Mouse (Mus musculus): ENCODE data around the gene Arhgef7. TPM values are rescaled to one million over a fixed set of nuclear protein-coding genes. Genes with fewer than 3 reads are reported as not detected.

Arhgef7 gene
- 10 to 100 TPM; 39.3 to 41.8 TPM for total RNA-seq (2021)
- 22.2 and 29.9 TPM in 2 replicates for polyA plus RNA-seq (2012; rRNA removed)
- long read RNA-seq, full-length matches to known transcripts: 7 of 14 reads
- long read RNA-seq, partial matches to known transcripts: 5 of 14 reads
- long read RNA-seq, other reads (novel, unspliced or antisense): 2 of 14 reads

DNA sequence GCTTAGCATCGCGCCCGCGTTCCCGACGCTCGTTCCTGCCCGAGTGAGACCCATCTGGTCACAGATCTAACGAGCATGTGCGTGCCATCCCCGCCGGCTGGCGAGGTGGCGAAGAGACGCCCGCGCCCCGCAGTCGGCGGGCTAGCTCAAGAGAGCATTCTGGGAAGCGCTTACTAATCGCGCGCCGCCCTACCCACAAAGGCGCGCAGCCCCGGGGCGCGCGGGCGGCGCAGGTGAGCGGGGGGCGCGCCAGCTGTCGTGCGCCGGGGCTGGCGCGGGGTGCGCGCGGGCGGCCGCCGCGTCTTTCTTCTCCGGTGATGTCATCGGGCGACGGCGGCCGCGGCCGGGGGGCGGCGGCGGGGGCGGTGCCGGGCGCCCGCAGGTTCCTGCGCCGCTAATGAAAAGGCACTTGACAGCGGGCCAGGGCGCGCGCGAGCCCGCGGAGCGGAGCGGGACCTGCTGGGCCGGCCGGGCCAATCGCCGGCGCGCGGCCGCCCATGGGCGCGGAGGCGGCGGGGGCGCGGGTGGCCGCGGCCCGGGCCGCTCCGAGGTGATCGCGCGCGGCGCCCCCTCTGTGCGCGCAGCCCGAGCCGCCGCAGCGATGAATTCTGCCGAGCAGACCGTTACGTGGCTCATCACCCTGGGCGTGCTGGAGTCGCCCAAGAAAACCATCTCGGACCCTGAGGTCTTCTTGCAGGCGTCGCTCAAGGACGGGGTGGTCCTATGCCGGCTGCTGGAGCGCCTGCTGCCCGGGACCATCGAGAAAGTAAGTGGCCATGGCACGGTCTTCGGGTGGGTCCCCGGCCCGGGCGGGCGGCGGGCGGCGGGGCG, at the start of gene Arhgef7:
TSS of gene Arhgef7 (plus strand) at position 71 of the 831 bp plus-strand sequence.
- DNase-seq: peak; percentile 57

DNA sequence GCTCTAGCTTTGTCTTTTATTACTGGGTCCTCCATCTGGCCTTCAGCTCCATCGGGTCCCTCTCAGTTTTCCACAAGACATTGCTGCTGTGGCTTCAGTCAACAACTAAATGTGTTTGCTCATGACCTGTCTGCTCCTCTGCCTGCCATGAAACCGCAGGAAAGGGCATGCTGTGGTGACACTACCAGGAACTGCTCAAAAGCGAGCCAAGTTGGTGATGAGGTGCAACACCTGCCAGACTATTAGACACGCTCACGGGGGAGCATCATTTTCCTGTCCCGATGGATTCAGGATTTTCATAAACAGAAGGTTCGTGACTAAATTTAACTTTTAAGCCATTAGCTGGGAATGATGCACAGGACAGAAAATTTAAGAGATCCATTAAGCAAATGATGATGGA, 43.0 kb upstream of the Arhgef7 start:
- DNase-seq: no peak

DNA sequence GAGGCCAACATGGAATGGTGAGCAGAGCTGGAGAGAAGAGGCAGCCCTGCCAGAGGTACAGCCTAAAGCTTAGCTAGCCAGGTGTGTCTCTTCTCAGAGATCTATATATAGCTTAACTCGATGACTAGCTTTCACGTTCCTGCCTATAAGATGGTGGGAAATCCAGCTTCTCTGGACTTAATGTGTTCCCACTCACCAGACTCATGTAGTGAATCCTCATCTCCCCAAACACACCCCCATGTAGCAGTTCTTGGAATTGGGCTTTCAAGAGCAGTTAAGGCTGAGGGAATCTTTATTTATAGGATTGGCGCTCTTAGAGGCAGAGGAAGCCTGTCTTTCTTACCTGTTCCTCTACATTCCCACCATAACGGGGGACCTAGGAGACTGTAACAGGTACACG, 40.3 kb upstream of the Arhgef7 start:
- no peak for DNase-seq

DNA sequence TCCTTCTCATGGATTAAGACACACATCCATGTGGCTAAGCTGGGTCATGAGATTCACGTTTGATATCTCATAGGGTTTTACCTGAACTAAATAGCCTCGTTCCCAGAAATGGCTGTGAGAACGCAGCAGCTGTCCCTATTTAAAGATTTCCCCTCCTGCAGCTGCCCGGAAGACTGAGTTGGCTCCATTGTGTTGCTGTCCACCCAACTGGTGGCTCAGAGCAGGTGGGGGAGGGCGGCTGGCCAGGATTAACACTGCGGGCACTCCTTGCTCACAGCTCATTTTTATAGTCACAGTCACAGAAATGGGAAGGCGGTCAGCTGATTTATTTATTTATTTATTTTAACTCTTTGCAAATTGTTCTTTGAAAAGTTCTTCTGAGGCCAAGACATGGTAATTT, 37.6 kb upstream of the Arhgef7 start:
- DNase-seq: no peak

DNA sequence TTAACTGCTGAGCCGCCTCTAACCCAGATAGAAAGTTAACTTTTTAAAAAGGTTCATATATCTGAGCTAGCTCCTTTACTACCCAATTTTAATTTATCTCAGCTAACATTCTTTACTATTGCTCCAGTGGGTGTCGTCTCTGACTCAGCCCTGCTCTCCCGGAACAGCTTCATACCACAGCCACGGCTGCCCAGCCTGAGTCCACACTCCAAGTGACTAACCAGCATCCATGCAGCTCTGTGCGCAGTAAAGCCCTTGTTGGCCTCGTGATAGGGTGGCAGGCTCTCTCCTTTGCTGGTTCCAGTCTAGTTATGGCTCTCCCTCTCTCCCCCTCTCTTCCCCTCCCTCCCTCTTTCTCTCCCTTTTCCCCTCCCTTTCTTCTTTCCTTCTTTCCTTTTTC, 36.2 kb upstream of the Arhgef7 start:
- DNase-seq: no peak

DNA sequence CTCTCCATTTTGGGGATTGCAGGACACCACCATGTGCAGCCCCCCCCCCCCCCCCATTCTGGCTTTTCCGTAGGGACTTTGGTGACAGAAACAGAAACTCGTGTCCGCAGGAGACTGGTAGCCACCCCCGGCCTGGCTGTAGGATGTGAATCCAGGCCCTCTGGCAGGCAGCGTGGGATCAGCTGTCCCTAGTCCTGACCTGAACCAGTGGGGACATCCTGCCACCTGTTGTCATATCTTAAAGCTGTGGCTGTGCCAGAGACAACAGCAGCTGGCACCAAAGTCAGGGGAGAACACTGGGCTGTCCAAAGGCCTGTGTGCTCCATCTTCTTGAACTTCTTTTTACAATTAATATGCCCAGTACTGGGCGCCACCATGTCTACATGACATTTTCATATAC, 35.8 kb upstream of the Arhgef7 start:
- DNase-seq: no peak

DNA sequence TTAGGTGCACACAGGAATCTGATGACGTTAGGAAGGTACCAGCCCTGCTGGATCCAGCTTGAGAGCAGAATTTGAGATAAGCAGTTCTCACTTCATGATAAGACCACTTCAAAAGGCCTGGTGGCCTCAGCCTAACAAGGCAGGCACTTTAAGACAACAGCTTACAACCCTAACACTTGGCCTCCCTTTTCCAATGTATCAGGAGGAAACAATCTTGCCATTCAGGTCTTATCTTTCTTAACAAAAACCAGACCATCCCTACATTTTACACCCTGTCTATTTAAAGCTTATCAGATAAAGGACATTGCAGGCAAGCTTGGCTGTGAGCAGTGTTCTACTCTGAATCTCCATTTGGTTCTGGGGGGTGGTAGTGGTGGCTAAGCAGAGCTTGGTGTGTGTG, 35.1 kb upstream of the Arhgef7 start:
- DNase-seq: no peak

DNA sequence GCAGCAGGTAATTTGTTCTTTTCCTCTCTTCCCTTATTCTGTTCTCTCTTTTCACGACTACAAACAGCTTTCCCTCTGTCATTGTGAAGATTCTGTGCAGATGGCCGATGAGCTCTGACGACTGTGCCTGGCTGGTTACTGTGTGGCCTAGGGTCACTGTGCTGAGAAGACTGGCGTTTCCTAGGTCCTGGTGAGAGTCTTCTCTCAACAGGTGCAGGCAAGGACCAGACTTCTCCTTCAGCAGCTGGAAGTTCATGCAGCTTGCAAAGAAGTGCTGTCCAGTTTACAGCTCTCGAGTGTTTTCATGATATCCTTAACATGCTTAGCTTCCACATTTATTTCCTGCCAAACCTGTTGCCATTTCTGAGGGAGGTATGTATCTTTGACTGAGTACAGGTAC, 33.5 kb upstream of the Arhgef7 start:
- no peak for DNase-seq

DNA sequence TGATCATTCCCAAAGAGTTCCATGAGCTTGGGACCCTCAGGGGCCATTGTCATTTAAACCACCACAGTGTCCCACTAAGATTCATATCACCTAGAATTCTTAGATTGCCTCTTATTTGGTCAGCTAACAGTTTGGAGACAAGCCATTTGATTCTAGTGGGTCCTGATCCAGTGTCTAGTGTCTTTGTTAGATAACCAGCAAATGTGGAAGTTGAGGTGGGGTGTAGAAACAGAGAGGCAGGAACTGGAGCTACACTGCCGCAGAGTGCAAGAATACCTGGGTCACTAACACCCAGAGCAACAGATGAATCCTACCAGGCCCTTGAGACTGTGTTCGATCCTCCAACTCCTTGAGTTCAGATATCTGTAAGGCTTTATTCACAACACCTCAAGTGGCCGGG, 31.3 kb upstream of the Arhgef7 start:
- no peak for DNase-seq

DNA sequence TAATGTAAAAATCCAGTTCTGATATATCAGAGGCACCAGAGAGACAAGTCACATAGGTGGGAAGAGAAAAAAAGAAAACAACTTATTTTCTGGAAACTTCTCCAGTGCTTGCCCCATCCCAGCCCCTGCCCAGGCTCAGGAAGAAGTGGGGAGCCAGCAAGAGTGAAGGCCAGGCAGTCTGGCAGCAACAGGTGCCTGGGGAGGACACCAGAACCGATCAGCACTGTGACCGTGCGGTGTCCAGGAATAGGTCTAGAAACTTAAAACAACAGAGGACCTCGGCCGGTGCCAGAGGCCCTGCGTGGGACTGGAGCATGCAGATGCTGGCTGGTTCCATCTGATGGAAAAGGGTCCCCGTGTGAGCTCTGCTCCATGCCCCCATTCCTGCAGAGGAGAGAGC, 30.1 kb upstream of the Arhgef7 start:
- no peak for DNase-seq

DNA sequence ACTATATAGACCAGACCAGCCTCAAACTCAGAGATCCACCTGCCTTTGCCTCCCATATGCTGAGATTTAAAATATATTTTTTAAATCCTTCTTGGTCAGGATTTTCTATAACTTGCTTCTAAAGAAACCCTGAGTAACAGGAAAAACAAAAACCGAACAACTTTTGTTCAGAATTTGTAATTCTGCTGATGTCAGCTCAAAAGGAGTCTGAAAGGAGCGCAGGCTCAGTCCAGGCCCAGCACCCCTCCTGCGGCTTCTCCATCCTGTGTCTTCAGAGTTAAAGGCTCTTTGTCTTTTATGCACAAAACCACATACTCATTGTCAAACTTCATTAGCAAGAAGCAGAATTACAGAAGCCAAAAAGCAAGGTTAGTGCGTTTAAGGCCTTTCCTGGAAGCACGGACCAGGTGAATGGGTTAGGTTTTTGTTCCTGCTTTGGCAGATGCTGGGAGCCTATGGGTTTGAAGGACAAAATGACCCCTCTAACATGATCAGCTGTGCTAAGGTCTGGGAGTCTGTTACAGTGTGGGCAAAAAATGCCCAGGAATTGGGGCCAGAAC, 28.0 kb upstream of the Arhgef7 start:
- DNase-seq: no peak

DNA sequence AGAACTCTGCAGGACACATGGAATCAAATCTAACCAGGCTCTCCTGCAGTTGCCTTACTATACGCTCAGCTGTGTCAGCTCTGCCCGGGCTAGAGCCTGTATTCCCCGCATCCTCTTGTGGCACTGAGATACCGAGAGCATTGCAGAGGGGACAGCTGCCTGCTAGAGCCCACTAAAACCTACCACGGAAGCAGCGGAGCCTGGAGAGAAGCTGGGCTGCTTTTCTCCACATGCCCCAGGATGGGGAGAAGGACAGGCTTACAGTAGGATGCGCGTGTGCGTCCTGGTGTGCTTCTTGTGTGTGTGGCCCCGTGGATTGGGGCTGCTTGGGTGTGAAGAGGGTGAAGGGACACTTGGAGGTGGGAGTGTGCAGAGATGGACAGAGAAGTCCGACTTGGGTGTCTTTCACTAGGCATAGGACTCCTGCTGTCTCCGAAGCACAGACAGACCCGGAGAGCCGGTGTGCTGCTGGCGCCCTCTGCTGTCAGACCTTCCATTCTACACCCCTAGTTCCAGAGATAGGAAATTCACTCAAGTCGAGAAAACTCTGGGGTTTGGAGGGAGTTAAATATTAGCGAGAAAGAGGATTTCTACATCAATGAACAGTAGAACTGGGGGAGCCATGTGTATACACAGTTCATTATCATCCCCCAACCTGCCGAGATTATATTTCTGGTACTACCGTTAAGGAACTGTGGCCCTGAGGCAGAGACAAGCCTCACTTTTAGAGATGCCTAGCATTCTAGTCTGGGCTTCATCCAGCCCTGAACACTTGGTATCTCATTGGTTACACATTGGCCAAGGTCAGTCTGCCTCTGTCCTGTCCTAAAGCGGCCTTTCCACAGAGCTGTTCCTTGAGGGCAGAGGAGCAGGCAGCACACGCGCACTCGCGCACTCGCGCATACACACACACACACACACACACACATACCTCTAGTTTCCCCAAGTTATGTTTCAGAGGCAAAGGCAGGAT, 27.2 kb upstream of the Arhgef7 start:
- DNase-seq: peak; percentile 78

DNA sequence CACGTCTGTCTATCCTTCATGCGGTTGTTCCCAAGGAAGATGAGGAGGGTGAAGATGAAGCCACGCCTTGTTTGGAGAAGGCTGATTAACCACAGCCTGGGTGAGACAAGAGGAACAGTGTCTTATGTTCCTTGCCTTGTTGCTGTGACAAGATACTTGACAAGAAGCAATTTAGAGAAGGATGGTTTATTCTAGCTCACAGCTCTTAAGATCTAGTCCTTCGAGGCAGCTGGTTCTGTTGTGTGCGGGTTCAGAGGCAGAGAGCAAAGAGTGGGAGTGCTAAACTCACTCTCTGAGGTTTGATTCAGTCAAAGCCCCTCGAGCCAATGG, 26.5 kb upstream of the Arhgef7 start, which contains the start of gene 1700016D06Rik:
TSS of gene 1700016D06Rik (minus strand) at position 31 of the 330 bp plus-strand sequence.
- no peak for DNase-seq

DNA sequence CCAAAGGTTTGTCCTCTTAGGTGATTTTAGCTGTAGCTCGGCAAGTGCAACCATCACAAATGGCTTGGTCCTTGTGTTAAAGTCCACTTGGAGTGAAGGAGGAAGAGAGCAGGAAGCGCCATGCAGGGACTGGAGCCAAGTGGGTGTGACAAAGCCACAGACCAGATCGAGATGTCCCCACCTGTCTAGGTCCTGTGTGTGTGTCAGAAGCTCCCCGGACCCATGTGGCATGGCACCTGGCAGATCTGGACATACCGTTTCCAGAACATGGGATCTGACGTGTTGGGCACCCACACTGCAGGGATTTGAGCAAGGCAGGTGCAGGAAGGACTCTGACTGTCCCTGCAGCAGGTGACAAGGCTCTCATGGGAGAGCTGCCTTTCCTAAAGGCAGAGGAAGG, 26.1 kb upstream of the Arhgef7 start:
- no peak for DNase-seq

DNA sequence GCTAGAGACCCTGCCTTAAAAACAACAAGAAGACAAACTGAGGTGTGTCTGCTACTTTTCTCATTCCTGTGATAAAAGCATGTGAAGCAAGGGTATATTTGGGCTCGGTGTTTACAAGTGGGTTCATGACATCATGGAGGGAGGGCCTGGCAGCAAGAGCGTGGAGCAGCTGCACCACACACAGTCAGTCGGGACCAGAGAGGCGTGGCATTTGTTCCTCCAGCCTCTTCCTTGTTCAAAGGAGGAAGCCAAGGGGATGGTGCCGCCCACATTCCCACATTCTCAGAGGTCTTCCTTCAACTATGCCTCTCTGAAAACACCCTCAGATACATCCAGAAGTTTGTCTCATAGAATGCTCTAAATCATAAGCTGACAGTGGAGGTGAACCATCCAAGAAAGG, 23.7 kb upstream of the Arhgef7 start:
- no peak for DNase-seq

DNA sequence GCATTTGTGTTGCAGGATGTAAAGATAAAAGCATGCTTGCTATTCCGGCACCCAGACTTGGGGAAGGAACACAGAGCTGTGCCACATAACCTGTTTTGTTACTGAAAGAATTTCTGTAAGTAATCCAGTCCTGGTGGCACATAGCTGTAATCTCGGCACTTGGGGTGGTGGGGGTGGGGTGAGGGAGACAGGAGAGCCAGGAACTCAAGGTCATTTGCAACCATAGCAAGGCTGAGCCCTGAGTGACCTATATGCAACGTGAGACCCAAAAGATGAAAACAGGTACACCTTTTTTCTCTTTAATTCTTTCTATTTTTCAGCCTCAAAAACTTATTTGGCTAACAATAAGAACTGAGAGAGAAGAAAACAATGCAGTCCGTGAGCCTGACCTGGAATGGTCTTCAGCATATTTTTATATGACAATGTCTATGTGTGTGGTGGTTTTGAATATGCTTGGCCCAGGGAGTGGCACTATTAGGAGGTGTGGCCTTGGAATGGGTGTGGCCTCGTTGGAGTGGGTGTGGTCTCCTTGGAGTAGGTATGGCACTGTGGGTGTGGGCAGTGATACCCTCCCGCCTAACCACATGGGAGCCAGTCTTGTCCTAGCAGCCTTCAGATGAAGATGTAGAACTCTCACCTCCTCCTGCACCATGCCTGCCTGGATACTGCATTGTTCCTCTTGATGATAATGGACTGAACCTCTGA, 22.7 kb upstream of the Arhgef7 start:
- no peak for DNase-seq

DNA sequence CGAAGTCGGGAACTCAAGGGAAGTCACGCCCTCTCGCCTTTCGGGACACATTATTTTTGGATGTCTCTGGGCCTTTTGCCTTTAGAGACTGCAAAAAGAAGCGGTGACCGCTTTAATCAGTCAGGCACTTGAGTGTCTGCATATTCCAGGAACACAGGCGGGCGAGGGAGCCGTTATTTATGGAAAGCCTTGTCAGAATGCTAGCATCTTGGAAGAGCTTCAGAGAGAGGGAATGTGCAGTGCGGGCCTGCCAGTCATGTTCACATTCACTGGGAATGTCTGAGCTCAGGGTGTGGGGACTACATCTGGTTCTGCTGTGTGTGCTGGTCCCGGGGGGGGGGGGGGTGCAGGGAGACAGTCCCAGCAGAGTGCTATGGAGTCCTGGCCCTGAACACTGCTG, 21.7 kb upstream of the Arhgef7 start:
- peak; percentile 16 for DNase-seq

DNA sequence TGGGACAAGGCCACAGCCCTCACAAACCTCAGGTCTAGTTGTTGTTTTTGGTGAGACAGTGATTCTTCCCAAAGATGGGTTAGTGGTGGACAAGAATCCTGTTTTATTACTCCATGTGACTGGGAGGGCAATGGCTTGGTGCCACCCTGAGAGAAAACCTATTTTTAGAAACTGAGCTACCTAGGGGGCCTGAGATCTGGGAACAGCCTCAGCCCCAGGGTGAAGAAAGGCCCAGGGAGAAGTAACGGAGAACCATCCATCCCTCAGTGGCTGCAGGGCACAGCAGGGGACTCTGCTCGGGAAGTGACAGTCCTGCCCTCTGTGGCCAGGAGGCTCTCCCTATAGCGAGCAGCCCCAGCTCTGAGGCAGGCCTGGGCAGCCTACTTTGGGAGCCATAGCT, 19.8 kb upstream of the Arhgef7 start:
- no peak for DNase-seq

DNA sequence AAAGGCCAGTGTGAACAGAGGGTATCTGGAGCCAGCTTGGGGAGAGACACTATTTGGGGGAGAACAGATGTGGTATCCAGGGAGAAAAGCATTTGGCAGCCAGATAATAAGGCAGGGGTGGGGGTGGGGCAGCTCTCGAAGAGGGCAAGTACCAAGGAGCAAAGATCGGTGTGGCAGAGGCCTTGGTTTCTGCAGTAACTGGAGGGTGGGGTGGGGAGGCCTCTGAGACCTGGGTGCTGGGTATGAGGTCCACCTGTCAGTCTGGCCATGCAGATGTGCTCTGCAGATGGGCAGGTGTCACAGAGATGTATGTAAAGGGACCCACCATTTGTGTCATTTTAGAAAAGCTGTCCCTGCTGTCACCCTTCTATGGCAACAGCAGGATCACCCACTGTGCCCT, 18.7 kb upstream of the Arhgef7 start:
- no peak for DNase-seq

DNA sequence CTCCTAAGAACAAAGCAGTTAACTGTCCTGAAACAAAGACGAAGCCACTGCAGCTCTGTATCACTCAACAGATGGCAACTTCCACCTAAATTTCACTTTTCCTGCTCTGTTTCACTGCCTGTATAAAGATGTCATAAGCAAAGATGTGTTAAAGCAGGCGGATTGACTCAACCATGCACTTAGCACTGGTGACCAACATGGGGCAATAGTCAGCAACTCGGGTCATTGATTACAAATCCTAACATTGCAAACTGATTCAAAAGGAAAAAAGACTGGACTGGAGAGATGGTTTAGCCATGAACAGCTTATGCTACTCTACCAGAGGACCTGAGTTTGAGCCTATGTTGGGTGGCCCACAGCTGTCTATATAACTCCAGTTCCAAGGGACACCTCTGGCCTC, 18.0 kb upstream of the Arhgef7 start:
- no peak for DNase-seq

DNA sequence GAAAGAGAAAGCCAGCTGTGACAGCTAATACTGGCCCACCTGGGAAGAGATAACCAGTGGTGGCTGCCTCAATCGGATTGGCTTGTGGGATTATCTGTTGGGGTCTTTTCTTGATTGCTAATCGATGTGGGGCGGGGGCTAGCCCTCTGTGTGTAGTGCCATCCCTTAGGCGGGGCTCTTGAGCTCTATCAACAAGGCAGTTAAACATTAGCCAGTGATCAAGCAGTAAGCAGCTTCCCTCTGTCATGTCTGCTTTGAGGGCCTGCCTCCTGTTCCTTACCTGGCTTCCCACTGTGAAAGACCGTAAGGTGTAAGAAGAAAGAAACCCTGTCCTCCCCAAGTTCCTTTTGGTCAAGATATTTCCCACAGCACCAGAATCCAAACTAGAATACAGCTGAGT, 17.1 kb upstream of the Arhgef7 start:
- no peak for DNase-seq

DNA sequence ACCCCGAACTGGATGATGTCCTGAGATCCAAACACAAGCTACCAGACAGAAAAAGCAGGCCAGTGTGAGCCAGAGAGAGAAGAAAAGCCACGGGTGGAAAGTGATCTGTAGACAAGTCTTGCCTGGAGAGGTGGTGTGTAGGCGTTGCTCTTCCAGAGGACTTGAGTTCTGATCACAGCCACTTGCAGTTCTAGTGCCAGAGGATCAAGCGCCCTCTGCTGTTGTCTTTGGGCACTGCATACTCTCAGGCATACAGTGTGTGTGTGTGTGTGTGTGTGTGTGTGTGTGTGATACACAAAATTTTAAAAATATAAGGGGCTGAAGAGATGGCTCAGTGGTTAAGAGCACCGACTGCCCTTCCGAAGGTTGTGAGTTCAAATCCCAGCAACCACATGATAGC, 15.3 kb upstream of the Arhgef7 start:
- no peak for DNase-seq
